Mouse (Mus musculus): ENCODE data around the gene Pcgf2. TPM values are rescaled to one million over a fixed set of nuclear protein-coding genes. Genes with fewer than 3 reads are reported as not detected.

Pcgf2 gene
- total RNA-seq, 2 experiments from 2014 or later: 1.2 to 4.6 TPM

DNA sequence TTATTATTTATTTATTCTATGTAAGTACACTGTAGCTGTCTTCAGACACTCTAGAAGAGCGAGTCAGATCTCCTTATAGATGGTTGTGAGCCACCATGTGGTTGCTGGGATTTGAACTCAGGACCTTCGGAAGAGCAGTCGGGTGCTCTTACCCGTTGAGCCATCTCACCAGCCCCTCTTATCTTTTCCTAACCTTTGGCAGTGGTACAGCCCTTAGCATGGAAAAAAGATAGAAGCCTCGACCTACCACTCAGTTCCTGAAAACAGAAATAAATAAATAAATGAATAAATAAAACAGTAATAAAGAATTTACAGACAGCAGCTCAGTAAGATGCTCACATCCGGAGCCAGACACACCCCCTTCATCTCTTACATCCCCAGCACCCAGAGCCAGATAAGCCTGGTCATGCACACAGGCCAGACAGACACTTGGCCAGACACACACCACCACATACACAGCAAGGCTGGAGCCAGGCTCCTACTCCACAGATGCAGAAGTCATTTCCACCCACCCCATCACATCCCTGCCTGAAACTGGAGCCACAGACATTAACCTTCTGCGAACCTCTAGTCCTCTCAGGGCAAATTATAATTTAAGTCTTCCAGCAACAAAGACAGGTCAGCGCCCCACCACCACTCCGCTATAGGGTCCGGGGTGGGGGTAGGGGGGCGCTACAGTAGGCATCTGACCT, 3.0 kb downstream of the Pcgf2 start:
- no peak for ATAC-seq (replicated peaks; ENCODE audit: poor library complexity)

DNA sequence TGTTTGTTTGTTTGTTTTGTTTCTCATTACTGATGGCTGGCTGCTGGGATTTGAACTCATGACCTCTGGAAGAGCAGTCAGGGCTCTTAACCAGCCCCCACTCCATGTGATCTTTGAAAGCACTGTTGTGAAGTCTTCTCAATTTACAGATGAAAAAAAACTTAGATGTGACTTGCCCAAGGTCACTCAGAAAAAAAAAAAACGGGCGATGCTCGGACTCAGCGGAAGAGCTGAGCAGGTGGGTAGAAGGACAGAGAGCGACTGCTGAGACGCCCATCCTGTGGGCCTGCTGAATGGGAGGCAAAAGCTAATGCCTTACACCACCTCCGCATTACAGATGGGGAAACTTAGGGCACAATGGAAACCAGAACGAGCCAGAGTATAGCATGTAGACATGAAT, 3.6 kb downstream of the Pcgf2 start:
- no peak for ATAC-seq (replicated peaks; ENCODE audit: poor library complexity)

DNA sequence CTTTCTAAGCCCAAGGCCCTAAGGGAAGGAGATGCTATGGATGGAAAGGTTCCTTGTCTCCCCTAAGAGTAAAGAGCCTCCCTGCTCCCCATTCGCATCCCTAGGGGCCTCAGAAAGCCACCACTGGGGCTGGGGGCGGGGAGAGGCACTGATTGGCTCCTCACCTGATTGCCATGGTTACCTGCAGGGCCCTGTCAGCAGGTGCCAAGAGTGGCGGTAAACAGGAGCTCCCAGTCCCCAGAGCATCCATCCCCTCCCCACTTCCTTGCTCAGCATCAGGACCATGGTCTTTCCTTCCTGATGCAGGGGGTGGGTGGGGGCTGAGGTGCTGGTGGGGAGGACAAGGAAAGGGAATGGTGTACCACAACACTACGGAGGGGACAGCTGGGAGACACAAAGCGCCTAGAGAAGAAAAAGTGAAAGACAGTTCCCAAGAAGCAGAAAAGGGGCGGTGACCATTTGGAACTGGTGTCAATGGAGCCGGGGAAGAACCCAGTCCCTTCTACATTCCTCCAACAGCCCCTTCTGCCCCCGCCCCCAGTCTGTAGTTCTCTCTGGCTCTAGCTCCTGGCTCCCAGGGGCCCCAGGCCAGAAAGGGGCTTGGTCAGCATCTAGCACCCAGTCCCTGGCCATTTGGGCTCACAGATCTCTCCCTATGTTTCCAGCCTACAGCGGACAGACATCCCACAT, 4.4 kb downstream of the Pcgf2 start:
- no peak for ATAC-seq (replicated peaks; ENCODE audit: poor library complexity)

DNA sequence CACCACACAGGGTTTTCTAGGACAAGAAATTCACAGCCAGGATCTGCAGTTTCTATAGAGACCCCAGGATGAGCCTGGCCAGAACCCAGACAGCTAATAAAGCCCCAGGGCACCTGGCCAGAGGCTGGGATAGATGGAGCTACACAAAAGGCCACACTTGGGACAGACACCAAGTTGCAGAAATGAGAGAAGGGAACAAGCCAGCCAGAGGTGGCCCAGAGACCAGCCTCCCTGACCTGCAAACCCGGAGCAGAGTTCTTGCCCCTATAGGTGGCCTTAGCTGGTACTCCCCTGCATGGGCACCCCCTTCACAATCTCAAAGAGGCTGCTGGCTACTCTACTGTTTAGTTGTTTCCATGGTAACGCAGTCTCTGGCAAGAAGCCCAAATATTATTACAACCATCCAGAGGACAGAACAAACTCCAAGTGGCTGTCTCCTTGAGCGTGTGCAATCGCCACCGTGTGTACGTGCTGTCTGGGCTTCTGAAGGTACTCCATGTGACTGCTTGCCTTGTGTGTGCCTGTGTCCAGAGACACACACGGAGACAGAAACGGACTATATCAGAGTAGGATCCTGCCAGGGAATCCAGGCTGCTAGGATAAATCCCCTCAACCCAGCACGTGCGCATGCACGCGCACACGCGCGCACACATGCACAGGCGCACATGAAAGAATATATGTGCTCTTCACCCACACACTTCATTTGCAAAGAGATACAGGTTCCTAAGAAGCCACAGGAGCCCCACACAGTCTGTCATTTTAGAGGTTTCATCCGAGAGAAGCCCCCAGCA, 5.2 kb downstream of the Pcgf2 start:
- ATAC-seq (replicated peaks; ENCODE audit: poor library complexity): no peak

DNA sequence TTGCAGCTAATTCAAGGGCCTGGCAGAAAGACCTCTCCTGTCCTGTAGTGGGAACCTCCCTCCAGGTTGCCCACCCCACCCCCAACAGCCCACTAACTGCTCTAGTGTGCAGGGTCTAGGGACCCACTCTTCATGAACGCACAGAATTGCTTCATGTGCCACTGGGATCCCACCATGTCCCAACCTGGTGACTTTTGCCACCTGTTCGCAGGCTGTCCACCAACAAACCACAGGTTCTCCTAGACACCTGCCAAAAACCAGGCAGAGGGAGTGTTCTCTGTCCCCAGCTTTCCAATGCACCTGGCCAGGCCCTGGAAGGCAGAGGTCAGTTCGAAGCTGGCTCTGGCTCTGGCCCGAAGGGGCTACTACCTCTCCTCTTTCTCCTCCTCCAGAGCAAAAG, 5.9 kb downstream of the Pcgf2 start:
- ATAC-seq (replicated peaks; ENCODE audit: poor library complexity): no peak

DNA sequence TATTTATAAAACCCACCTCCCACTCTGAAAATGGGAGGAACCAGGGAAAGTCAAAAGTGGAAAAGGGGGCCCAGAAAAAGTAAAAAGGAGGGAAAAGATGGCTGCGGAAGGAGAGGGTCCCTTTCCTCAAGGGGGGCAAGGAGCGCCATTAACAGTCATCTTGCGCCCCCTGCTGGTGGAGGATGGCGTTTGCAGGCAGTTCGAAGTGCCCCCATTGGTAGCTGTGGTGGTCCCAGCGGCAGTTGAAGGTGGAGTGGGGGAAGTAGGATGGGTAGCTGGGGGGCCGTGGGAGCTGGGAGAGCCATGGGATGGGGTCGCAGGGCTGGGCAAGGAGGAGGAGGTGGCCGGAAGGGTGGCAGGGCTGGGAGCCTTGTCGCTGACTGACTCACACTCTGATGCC, 10.4 kb downstream of the Pcgf2 start:
- ATAC-seq (replicated peaks; ENCODE audit: poor library complexity): peak; percentile 51; the same call in 1 of the 2 replicates

DNA sequence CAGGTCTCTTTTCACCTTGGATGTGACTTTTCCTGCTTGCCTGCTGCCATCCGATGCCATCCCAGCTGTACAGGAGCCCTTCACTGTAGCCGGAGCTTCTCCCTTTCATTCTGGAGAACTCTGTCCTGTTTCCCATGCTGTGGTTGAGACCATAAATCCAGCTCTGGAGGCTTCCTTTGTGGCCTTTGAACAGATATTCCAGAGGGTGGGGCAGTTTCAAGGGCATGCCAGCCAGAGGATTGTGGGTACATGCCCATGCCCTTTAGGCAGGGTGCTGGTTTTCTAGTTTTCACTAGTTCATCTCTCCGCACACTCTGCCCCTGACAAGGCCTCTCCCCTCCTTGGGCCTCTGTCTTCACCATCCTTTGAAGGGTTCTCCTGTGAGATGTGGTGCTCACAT, 13.2 kb downstream of the Pcgf2 start:
- no peak for ATAC-seq (replicated peaks; ENCODE audit: poor library complexity)

DNA sequence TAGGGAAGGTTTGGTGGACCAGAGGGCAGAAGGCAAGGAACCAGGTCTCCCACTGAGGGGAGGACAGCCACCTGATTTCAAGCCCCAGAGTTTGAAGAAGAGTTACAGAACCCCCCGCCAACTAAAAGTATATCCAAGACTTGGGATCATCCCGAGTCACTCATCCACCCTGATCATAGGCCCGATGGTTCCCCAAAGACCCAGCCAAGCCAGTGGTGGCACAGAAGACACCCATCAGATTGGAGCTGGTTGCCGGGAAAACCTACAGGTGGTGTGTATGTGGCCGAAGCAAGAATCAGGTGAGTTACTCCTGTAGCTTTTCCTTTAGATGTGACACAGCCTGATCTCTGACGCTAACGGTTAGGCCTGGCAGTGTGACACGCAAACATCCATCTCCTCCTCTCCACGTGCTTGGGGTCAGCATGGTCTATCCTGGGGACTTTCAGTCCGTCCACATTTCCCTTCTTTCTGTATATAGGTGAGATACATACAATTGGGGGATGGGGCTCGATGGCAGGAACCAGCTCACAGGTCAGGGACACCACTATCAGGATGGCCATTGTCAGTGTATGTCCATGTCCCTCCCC, 13.9 kb downstream of the Pcgf2 start:
- ATAC-seq (replicated peaks; ENCODE audit: poor library complexity): no peak

DNA sequence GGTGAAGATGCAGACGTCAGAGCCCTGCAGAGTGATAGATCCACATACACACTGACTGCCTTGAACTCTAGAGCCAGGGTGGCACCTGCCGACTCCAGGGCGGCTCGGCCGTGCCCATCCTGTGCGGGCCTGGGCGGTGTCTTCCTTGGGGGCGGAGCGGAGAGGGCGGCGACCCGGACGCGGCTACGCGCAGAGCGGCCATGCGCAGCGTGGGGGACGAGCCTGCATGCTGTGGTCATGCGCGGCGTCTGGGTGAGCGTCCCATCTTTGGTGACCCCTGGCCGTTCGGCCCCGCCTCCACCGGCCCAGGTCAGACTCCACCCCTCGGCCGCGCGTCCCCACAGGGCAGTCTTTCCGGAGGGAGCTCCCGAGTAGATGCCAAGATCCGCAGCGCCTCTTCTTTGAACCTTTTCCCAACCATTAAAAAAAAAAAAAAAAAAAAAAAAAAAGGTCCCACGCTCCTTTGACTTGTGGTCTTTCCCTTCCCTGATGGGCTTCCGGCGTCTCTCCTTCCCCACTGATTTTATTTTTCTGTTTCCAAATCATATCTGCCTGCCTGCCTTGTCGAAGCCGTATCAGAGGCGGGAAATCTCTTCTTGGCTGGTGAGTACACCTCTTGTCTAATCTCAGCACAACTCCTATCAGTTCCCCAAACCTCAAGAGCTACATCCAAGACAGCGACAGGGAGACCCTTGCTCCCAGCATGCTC, 14.5 kb downstream of the Pcgf2 start, which contains the start of gene Cisd3:
Gene Cisd3, plus strand, starts transcription at position 214 of the 709 bp plus-strand sequence.
- ATAC-seq (replicated peaks; ENCODE audit: poor library complexity): peak; percentile 94

DNA sequence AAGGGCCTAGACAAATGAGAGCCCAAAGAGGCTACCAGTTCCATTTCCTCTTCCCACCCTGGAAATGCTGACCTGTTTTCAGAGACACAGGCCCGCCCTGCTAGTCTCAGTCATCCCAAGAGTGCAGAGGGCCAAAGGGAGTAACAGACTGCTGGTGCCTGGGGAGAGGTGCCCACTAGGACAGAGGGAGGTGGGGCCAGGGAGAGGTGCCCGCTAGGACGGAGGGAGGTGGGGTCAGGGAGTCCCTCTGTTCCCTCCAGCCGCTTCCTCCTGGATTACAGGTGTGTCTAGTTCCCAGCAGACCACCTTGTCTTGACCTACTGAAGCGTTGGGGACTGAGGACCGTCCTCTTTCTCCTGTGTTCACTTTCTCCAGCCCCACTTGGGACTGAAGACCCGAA, 15.5 kb downstream of the Pcgf2 start:
- no peak for ATAC-seq (replicated peaks; ENCODE audit: poor library complexity)

DNA sequence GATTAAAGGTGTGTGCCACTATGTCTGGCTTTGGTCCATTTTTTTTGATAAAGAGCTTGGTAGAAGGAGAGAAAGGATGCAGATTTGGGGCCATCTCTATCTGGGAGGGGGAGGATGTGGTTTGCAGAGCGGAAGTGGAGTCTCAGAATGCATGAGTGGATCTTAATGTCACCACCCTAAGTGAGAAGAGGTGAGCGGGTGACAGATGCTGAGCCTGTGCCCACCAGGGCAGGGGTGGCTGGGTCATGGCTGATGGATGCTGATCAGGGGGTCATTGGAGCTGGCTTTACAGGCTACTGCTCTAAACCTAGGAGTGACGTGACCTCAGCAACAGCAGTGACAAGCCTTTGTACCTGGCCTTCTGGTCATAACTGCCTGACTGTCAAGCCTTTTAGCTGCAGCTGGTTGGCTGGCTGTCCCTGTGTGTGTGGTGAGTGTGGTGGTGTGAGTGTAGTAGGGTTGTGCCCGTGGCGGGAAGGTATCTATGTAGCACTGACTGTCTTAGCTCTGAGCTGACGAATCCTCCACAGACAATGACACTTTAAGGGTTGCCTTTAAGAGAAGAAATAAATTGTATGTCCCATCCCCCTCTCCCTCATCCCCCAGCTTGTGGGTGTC, 16.1 kb downstream of the Pcgf2 start:
- no peak; the same call in 1 of the 2 replicates for ATAC-seq (replicated peaks; ENCODE audit: poor library complexity)

DNA sequence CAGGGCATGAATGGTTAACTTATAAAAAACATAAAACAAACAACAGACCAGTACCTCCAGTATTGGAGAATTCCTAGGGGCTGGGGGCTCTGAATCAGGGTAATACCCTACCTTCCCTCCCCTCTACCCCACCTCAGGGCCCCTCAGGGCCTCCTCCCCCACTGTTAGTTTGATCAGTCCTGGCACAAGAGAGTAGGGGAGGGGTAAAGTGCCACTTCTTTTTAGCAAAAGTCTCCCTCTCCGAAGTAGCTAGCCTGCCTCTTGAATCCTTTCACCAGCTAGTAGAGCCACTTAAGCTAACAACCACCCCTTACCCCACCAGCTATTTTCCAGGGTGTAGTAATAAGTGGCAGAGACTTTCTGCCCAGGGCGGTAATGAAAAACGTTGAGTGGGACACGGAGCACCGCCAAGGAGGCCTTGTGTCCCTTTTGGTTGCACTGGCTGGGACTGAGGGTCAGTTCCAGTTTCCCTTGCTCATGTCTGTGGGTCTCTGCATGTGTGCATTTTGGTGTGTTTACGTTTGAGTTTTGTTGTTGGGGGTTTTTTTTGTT, 17.7 kb downstream of the Pcgf2 start:
- ATAC-seq (replicated peaks; ENCODE audit: poor library complexity): no peak

DNA sequence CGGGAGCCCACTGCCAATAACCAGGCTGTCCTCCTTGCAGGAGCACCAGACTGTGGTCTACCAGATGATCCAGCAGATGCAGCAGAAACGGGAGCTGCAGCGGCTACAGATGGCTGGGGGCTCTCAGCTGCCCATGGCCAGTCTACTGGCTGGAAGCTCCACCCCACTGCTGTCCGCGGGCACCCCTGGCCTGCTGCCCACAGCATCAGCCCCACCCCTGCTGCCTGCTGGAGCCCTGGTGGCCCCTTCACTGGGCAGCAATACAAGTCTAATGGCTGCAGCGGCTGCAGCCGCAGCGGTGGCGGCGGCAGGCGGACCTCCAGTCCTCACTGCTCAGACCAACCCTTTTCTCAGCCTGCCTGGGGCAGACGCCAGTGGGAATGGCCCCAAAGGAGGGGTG, 19.9 kb downstream of the Pcgf2 start:
- no peak for ATAC-seq (replicated peaks; ENCODE audit: poor library complexity)

DNA sequence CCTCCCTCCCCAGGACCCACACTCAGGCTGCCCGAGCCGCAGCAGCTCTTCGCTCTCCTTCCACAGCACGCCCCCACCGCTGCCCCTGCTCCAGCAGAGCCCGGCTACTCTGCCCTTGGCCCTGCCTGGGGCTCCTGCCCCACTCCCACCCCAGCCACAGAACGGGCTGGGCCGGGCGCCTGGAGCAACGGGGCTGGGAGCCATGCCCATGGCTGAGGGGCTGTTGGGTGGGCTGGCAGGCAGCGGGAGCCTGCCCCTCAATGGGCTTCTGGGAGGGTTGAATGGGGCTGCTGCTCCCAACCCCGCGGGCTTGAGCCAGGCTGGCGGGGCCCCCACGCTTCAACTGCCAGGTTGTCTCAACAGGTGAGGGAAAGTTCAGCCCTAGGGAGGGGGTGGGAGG, 22.0 kb downstream of the Pcgf2 start:
- ATAC-seq (replicated peaks; ENCODE audit: poor library complexity): no peak

DNA sequence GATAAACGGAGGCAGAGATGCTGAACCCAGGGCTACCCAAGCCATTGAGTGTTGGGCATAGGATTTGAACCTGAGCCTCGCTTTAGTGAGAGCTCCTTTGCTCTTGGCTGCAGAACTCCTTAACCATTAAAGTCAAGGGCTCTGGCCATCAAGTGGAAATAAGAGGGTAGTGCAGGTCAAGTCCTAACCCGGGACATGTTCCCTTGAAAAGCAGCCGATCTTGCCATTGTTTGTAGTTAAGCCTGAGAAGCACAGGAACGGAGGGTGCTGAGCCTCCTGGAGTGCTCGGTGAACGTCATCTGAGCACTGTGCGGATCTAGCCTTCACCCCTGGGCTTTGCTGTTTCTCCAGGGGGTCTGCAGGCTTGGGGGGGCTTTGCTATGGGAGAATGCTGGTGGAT, 22.5 kb downstream of the Pcgf2 start:
- peak; percentile 20; the same call in 1 of the 2 replicates for ATAC-seq (replicated peaks; ENCODE audit: poor library complexity)

DNA sequence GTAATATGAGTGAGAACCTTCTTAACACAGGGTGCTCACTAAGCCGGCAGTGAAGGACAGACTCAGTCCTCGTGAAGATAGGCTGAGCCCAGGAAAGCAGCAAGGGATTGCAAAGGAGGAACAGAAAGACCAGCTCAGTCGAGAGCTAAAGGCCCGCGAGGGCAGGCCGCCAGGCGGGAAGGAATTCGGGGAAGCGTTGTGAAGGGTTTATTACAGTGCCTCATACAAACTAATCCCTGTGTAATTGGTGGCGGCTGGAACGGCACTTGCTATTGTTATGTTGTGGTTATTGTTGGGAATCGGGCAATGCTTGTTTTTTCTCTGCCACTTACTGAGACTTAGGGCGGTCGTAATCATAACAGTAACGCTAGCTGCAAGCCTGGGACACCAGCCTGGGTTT, 22.9 kb downstream of the Pcgf2 start:
- ATAC-seq (replicated peaks; ENCODE audit: poor library complexity): no peak

DNA sequence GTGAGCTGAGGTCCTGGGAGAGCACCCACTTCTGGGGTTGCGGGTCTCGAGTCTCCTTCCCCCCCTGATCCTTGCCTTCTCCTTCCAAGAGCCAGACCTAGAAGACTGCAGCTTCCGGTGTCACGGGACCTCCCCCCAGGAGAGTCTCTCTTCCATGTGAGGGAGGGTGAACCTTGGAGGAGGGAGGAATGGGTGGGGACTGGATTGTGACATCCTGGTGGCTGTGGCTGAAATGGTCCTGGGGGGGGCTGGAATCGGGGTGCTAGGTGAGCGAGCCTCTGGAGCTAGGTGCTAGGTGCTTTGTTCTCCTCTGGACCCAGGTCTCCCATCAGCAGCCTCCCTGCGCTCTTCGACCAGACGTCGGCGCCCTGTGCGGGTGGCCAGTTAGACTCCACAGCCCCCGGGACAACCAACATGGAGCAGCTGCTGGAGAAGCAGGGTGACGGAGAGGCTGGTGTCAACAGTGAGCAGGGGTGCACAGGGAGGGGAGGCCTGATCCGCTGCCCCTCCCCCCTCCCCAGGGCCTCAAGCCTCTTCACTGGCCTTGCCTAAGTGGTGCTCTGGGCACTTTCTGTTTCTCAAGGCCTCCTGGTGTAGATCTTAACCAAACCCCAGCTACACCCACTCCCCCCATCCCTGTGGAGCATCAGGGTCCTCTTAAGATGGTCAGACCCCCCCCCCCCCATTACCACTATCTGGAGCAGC, 24.1 kb downstream of the Pcgf2 start:
- no peak for ATAC-seq (replicated peaks; ENCODE audit: poor library complexity)

DNA sequence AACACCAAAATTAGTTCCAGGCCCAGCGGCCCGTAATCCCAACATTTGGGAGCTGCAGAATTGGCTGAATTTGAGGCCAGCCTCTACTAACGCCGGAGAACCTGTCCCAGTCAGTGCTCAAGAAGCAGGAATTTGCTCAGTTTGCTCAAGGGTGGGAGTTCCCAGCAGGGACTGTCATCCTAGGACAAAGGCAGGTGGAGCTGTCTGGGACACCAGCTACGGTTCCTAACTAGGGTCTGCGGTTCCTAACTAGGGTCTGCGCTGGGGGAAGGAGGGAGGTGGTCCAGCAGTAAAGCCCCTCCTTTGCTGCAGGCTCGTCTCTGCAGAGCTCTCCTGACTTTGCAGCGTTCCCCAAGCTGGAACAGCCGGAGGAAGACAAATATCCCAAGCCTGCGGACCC, 27.1 kb downstream of the Pcgf2 start:
- no peak for ATAC-seq (replicated peaks; ENCODE audit: poor library complexity)

DNA sequence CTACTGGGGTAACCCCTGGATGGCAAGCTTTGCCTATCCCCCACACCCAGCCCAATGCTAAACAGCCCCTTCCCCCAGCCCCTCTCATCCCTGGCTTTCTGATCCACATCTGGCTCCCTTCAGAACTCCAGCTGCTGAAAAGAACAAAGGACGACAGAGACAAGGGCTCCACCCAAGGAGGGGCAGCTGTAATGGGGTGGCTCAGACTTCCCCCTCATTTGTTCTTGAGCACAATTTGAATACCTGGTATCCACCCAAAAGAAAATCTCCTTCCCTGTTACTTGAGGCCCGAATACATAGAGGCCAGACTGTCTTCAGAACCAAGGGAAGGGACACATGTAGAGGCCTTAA, 29.1 kb downstream of the Pcgf2 start:
- ATAC-seq (replicated peaks; ENCODE audit: poor library complexity): no peak

Data from megakaryocyte progenitor cell, adult 5-6 weeks (primary cell).